Mouse (Mus musculus): Measurements from ENCODE around the gene Msi2.

Gene Msi2

GRCm38 (mm10) chr11:88688644-88689043 lies 29.7 kb downstream of the Msi2 start:
- in situ Hi-C loops (cut with MboI; ENCODE audit: low pct_unique_long_range_greater_than_20kb in 1 of 2, low sequenced_read_pairs in 2 of 2, unreplicated experiment in 1 of 2), result no loop called here

GRCm38 (mm10) chr11:88687711-88688110 lies 30.6 kb downstream of the Msi2 start:
- in situ Hi-C loops (cut with MboI; ENCODE audit: low pct_unique_long_range_greater_than_20kb in 1 of 2, low sequenced_read_pairs in 2 of 2, unreplicated experiment in 1 of 2), result no loop called here

- in situ Hi-C loops (cut with MboI; ENCODE audit: low pct_unique_long_range_greater_than_20kb in 1 of 2, low sequenced_read_pairs in 2 of 2, unreplicated experiment in 1 of 2), result no loop called here
These were observed 31.3 kb downstream of the Msi2 start for GRCm38 (mm10) chr11:88687010-88687409.

DNA sequence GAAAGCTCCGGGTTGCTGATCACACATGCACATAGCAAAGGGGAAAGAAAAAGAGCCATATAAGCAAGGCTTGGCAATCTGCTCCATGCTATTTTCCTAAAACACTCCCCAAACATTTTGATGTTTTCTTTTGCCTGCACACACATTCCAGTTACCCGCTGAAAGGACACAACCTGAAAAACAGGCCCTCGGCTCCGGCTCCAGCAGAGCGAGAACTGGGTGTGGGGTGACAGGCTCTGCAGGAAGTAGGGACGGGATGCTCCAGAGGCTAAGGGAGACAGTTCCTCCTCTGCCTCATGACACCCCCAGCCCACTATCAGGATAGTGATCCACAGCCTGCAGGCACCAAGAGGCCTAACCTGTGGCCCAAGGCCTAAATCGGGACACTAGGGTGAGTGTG lies 32.3 kb downstream of the Msi2 start:
- in situ Hi-C loops (cut with MboI; ENCODE audit: low pct_unique_long_range_greater_than_20kb in 1 of 2, low sequenced_read_pairs in 2 of 2, unreplicated experiment in 1 of 2), result no loop called here

GRCm38 (mm10) chr11:88683026-88683770 lies 35.1 kb downstream of the Msi2 start:
- in situ Hi-C loops (cut with MboI; ENCODE audit: low pct_unique_long_range_greater_than_20kb in 1 of 2, low sequenced_read_pairs in 2 of 2, unreplicated experiment in 1 of 2), result no loop called here

DNA sequence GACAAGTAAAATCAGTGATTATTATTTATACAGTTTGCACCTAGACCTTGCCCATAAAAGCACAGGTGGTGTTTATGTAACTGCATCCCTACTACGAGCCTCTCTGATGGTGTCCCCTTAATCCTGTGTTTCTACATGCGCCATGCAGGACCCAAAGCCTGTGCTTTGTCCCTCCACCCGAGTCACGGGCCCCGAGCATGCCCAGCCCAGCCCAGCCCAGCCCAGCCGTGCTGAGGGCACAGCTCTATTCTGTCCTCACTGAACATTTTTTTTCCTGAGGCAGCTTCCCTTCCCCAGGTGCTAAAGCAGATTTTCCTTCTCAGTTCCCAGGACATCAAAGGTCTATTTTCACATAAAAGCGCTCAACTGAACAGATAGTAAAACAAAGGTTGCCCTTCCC lies 41.0 kb downstream of the Msi2 start:
- in situ Hi-C loops (cut with MboI; ENCODE audit: low pct_unique_long_range_greater_than_20kb in 1 of 2, low sequenced_read_pairs in 2 of 2, unreplicated experiment in 1 of 2), result no loop called here

DNA sequence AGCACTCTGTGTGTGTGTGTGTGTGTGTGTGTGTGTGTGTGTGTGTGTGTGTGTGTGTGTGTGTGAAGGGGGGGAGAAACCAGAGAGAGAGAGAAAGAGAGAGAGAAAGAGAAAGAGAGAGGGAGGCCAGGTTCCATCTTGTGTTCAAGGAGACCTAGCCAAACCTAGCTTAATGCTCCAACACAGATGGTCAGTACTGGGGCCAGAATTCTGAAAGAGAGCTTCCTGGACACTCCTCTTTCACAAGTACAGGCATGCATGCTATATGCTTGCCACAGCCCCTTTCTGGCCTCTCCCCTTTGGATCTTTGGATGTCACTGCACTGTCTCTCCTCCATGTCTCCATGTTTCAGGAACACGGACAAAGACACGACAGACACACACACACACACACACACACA lies 41.7 kb downstream of the Msi2 start:
- in situ Hi-C loops (cut with MboI; ENCODE audit: low pct_unique_long_range_greater_than_20kb in 1 of 2, low sequenced_read_pairs in 2 of 2, unreplicated experiment in 1 of 2), result no loop called here

- in situ Hi-C loops (cut with MboI; ENCODE audit: low pct_unique_long_range_greater_than_20kb in 1 of 2, low sequenced_read_pairs in 2 of 2, unreplicated experiment in 1 of 2), result no loop called here
These were observed 42.6 kb downstream of the Msi2 start for GRCm38 (mm10) chr11:88675526-88676353.

GRCm38 (mm10) chr11:88674075-88674474 lies 44.2 kb downstream of the Msi2 start:
- in situ Hi-C loops (cut with MboI; ENCODE audit: low pct_unique_long_range_greater_than_20kb in 1 of 2, low sequenced_read_pairs in 2 of 2, unreplicated experiment in 1 of 2), result no loop called here

GRCm38 (mm10) chr11:88670925-88671324 lies 47.4 kb downstream of the Msi2 start:
- in situ Hi-C loops (cut with MboI; ENCODE audit: low pct_unique_long_range_greater_than_20kb in 1 of 2, low sequenced_read_pairs in 2 of 2, unreplicated experiment in 1 of 2), result no loop called here

GRCm38 (mm10) chr11:88669106-88669505 lies 49.2 kb downstream of the Msi2 start:
- in situ Hi-C loops (cut with MboI; ENCODE audit: low pct_unique_long_range_greater_than_20kb in 1 of 2, low sequenced_read_pairs in 2 of 2, unreplicated experiment in 1 of 2), result no loop called here

GRCm38 (mm10) chr11:88668345-88668744 lies 50.0 kb downstream of the Msi2 start:
- in situ Hi-C loops (cut with MboI; ENCODE audit: low pct_unique_long_range_greater_than_20kb in 1 of 2, low sequenced_read_pairs in 2 of 2, unreplicated experiment in 1 of 2), result no loop called here

GRCm38 (mm10) chr11:88665799-88666198 lies 52.5 kb downstream of the Msi2 start:
- in situ Hi-C loops (cut with MboI; ENCODE audit: low pct_unique_long_range_greater_than_20kb in 1 of 2, low sequenced_read_pairs in 2 of 2, unreplicated experiment in 1 of 2), result no loop called here

- in situ Hi-C loops (cut with MboI; ENCODE audit: low pct_unique_long_range_greater_than_20kb in 1 of 2, low sequenced_read_pairs in 2 of 2, unreplicated experiment in 1 of 2), result no loop called here
These were observed 56.7 kb downstream of the Msi2 start for GRCm38 (mm10) chr11:88661444-88662180.

DNA sequence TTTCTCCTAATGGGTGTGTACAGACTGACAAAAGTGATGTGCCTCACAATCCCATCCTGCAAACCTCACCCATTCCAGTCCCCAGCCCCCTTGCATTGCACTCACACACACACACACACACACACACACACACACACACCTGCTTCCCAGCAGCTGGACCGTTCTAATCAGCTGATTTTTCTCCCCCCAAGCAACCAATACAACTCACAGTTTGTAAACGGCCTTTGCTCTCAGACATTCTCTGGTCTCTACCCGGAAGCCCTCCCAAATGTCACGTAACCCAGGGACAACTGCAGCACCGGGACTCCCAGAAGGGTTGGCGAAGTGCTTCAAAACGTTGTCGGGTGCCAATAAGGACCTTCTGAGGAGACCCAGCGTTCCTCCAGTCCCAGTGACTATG lies 57.9 kb downstream of the Msi2 start:
- in situ Hi-C loops (cut with MboI; ENCODE audit: low pct_unique_long_range_greater_than_20kb in 1 of 2, low sequenced_read_pairs in 2 of 2, unreplicated experiment in 1 of 2), result no loop called here

- in situ Hi-C loops (cut with MboI; ENCODE audit: low pct_unique_long_range_greater_than_20kb in 1 of 2, low sequenced_read_pairs in 2 of 2, unreplicated experiment in 1 of 2), result no loop called here
These were observed 59.4 kb downstream of the Msi2 start for GRCm38 (mm10) chr11:88658926-88659325.

- in situ Hi-C loops (cut with MboI; ENCODE audit: low pct_unique_long_range_greater_than_20kb in 1 of 2, low sequenced_read_pairs in 2 of 2, unreplicated experiment in 1 of 2), result no loop called here
These were observed 62.5 kb downstream of the Msi2 start for GRCm38 (mm10) chr11:88655786-88656185.

DNA sequence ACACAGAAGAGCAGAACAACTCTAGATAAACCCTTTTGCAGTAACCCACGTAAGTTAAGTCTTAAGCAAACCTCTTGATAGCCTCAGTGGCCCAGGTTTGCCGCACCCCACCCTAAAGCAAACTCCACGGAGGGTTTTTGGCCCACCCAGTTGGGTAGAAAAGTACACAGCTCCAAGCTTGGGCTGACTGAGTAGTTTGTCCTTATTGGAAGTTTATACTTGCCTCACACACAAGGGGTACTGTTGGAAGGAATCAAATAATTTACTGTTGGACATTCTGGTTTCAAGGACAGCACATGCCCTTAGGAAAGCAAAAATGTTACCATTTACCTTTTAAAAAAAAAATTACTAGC lies 63.1 kb downstream of the Msi2 start:
- in situ Hi-C loops (cut with MboI; ENCODE audit: low pct_unique_long_range_greater_than_20kb in 1 of 2, low sequenced_read_pairs in 2 of 2, unreplicated experiment in 1 of 2), result no loop called here

All from mouse embryonic stem cell (cell line).